ENCODE assay signal across 8 mouse cellular contexts in the genomic region with DNA sequence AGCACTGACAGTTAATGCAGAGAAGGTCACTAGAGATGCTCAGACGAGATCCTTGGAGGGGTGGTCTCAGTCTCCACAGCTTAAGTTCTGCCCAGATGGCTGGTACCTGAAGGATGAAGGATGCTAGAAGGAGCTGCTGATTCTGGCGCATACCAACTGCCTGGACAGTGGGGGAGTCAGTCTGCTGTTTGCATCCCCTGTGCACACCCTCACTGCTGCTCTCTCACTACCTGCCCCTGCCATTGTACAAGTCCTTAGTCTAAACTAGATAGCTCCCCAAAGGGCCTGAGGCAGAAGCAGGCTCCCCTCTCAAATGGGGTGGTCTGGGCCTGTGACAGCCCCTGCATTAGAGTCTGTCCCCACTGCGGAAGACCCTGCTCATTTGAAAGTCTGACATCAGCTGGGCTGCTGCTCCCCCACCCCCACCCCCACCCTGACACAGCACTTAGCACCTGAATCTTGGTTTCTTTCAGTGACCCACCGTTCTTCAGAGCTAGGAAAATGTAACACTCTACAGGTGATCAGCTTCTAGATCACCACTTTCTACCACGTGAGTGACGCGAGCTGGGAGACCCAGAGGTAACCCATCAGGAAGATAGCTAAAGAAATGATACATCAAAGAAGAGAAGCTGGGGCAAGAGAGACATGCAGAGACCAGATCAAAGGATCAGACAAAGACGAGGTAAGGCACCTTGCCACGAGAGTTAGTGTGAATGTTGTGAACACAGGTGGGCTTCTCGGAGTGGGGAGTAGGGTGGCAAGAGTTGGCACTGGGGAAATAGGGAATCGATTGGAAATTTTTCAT. TPM values are rescaled to one million over a fixed set of nuclear protein-coding genes. Genes with fewer than 3 reads are reported as not detected.
DNase-seq lines count a peak whose midpoint lies in the region; ATAC-seq lines count a peak whose summit lies in the region.

Gene Gng3 (minus strand): TSS at position 92 of the 805 bp plus-strand sequence.

- WGBS in hindbrain, embryonic 10.5 days = 41% methylated on average over 11 of the region's 11 CpGs

- H3K4me3 ChIP-seq in megakaryocyte, embryonic 14.5 days (replicated peaks) = peak within 1 kb of the TSS; percentile 94
- peak within 1 kb of the TSS; percentile 63 for H3K4me3 ChIP-seq in hindbrain, embryonic 10.5 days

- no peaks in the 10 kb centered on the region for H3K27me3 ChIP-seq in megakaryocyte, embryonic 14.5 days (replicated peaks)
- no peaks in the 10 kb centered on the region for H3K27me3 ChIP-seq in hindbrain, embryonic 10.5 days (ENCODE audit: insufficient read depth, poor library complexity, severe bottlenecking)

- peak; percentile 91 to 93 for DNase-seq in cerebellum, postnatal 14 days
- DNase-seq in hindbrain, embryonic 10.5 days (ENCODE audit: low spot score) = peak; percentile 69
- DNase-seq in left cerebral cortex, postnatal 4 days = peak; percentile 87
- DNase-seq in retina, adult 2 months (ENCODE audit: low read depth, low spot score) = peak; percentile 41
- DNase-seq in adrenal gland, postnatal 10 days = no peak
- no peak for DNase-seq in gastrocnemius, postnatal 10 days

- peaks cover 56% of the 10 kb centered on the region for H3K36me3 ChIP-seq in megakaryocyte, embryonic 14.5 days (replicated peaks; ENCODE audit: low read length)
- H3K36me3 ChIP-seq in hindbrain, embryonic 10.5 days = peaks cover 47% of the 10 kb centered on the region

- intact Hi-C loops in left cerebral cortex, postnatal 4 days (cut with DNase I) = loop anchor here (10.0 kb wide), 1 partner anchor 105 kb away; the partner anchor contains the start of gene Mta2

- no peak for ATAC-seq in megakaryocyte, adult 5-6 weeks (ENCODE audit: poor library complexity, severe bottlenecking)

- no peaks in the 10 kb centered on the region for H3K9me3 ChIP-seq in megakaryocyte, embryonic 14.5 days
- no peaks in the 10 kb centered on the region for H3K9me3 ChIP-seq in hindbrain, embryonic 10.5 days

- H3K4me1 ChIP-seq in megakaryocyte, embryonic 14.5 days = peaks cover 59% of the 10 kb centered on the region
- peaks cover 44% of the 10 kb centered on the region for H3K4me1 ChIP-seq in hindbrain, embryonic 10.5 days (replicated peaks)

- H3K27ac ChIP-seq in hindbrain, embryonic 10.5 days = peak within 1 kb of the TSS; percentile 98

RNA-seq across cellular contexts. Expression of gene Gng3, which starts in this region (rescaled TPM):
- not detected in 2 replicates for polyA plus RNA-seq in megakaryocyte, embryonic 14.5 days (2012; ENCODE audit: insufficient read depth, low replicate concordance)
- 0.16 TPM in 1 of 2 replicates, not detected in the other for total RNA-seq in megakaryocyte, adult 5-6 weeks (2015)
- total RNA-seq in megakaryocyte, adult 5-6 weeks (2017) = not detected in 2 replicates
- 66.7 and 140 TPM in 2 replicates for polyA plus RNA-seq in hindbrain, embryonic 10.5 days (2016; fragmentation: Nextera tagmentation; extraction: Ambion mirVana)
- total RNA-seq in left cerebral cortex, postnatal 4 days (2021) = 100 to 1,000 TPM; 275 to 279 TPM
- total RNA-seq in adrenal gland, postnatal 10 days (2021) = 1 to 10 TPM; 5.8 to 9.8 TPM
- total RNA-seq in gastrocnemius, postnatal 10 days (2021) = under 1 TPM; 0.66 to 0.77 TPM

Comparison
In these comparisons a context has a peak if more than half of its experiments do, and no peak if none do; other contexts are left out.
1. RNA of gene Gng3 (total RNA-seq): 275 to 279 TPM in left cerebral cortex, postnatal 4 days; 5.8 to 9.8 TPM in adrenal gland, postnatal 10 days, 0.66 to 0.77 TPM in gastrocnemius, postnatal 10 days and 0.16 TPM in megakaryocyte, adult 5-6 weeks; every median in the first group is over 10 times any median in the second.
2. RNA of gene Gng3 (polyA plus RNA-seq): 66.7 to 140 TPM in hindbrain, embryonic 10.5 days; not detected in megakaryocyte, embryonic 14.5 days; every median in the first group is over 10 times any median in the second.
3. DNase-seq: peak in cerebellum, postnatal 14 days (2 of 2), hindbrain, embryonic 10.5 days (single experiment), left cerebral cortex, postnatal 4 days (single experiment) and retina, adult 2 months (single experiment); none in adrenal gland, postnatal 10 days (single experiment) and gastrocnemius, postnatal 10 days (single experiment).